Mouse (Mus musculus) testis, adult 2 months (tissue): ENCODE results near the gene Sumf1.

Experiments
- CTCF ChIP-seq: fragments of 200-500 bp; IDR thresholded peaks from 2 replicates; pipeline ENCODE4 v1.5.1; 2012; ENCODE audit warnings: low read depth, mild to moderate bottlenecking, inconsistent platforms, low read length, moderate library complexity; ENCODE audit not compliant: control insufficient read depth, insufficient read depth, insufficient replicate concordance
- POLR2A ChIP-seq: fragments of 200-500 bp; IDR thresholded peaks from 2 replicates; pipeline ENCODE4 v1.6.1; 2012; ENCODE audit warnings: low read depth, mild to moderate bottlenecking, inconsistent platforms, low read length, moderate library complexity; ENCODE audit not compliant: control insufficient read depth

GRCm38 (mm10) chr6:108149235-108149634 is 36.1 kb downstream of the Sumf1 start:
- TF ChIP-seq CTCF, result no peak
- no peak for TF ChIP-seq POLR2A
